Mouse (Mus musculus) kidney, postnatal 0 days (tissue): ENCODE results near the gene Kbtbd12. TPM values are rescaled to one million over a fixed set of nuclear protein-coding genes. Genes with fewer than 3 reads are reported as not detected.

ENCODE experiments used
- ATAC-seq: fragments of 200-750 bp; cut with Nextera tagmentation; replicated peaks from 2 replicates; pipeline ENCODE4 v1.8.0; 2017; ENCODE audit warnings: low read depth, moderate number of reproducible peaks, moderate TSS enrichment, moderate library complexity; ENCODE audit not compliant: low FRiP score
- DNase-seq: peaks from one replicate; pipeline ENCODE4 v3.0.0-alpha.2; 2016; ENCODE audit warnings: low spot score
- H3K27ac ChIP-seq: fragments of 300-500 bp; sonication (generic); 2 replicates; pipeline ENCODE4 v1.5.1; 2014; ENCODE audit warnings: mild to moderate bottlenecking
- H3K27me3 ChIP-seq: fragments of 300-500 bp; sonication (generic); 2 replicates; pipeline ENCODE4 v1.6.1; 2014; ENCODE audit warnings: low read length, mixed read lengths; ENCODE audit not compliant: insufficient read depth
- H3K36me3 ChIP-seq: fragments of 300-500 bp; sonication (generic); 2 replicates; pipeline ENCODE4 v1.6.1; 2014; ENCODE audit warnings: low read length, mixed read lengths; ENCODE audit not compliant: insufficient read depth
- H3K4me1 ChIP-seq: fragments of 300-500 bp; sonication (generic); replicated peaks from 2 replicates; pipeline ENCODE4 v1.6.1; 2014; ENCODE audit warnings: antibody characterized with exemption, low read length, mixed read lengths; ENCODE audit not compliant: insufficient read depth
- H3K4me2 ChIP-seq: fragments of 300-500 bp; sonication (generic); 2 replicates; pipeline ENCODE4 v1.6.1; 2014; ENCODE audit warnings: mild to moderate bottlenecking, low read length, moderate library complexity, mixed read lengths
- H3K4me3 ChIP-seq: fragments of 300-500 bp; sonication (generic); replicated peaks from 2 replicates; pipeline ENCODE4 v1.5.1; 2014; ENCODE audit warnings: low read depth, low read length
- H3K9ac ChIP-seq: fragments of 300-500 bp; sonication (generic); 2 replicates; pipeline ENCODE4 v1.6.1; 2014; ENCODE audit warnings: low read depth, low read length
- H3K9me3 ChIP-seq: fragments of 300-500 bp; sonication (generic); replicated peaks from 2 replicates; pipeline ENCODE4 v1.6.1; 2016; ENCODE audit warnings: low read length, inconsistent platforms, mixed read lengths
- CTCF ChIP-seq: IDR thresholded peaks from 2 replicates; pipeline ENCODE4 v1.5.1; 2016; ENCODE audit warnings: antibody characterized with exemption, low read depth, mild to moderate bottlenecking, moderate library complexity
- WGBS: fragments of 180-500 bp; shearing (Covaris S2); extraction: QIAGEN DNeasy Blood & Tissue Kit; methylation state at CpG from one replicate; pipeline ENCODE4 v1.1.7; 2014; 5-methylcytosine and 5-hydroxymethylcytosine counted together
- polyA plus RNA-seq: library from polyadenylated mRNA; unstranded; fragments of >200 nt; fragmentation: Nextera tagmentation; extraction: Ambion mirVana; gene quantifications from 2 replicates; pipeline ENCODE4 v1.2.1, GENCODE M21; 2015

Kbtbd12 gene
- polyA plus RNA-seq, 1 experiment from 2014 or later = not detected

DNA sequence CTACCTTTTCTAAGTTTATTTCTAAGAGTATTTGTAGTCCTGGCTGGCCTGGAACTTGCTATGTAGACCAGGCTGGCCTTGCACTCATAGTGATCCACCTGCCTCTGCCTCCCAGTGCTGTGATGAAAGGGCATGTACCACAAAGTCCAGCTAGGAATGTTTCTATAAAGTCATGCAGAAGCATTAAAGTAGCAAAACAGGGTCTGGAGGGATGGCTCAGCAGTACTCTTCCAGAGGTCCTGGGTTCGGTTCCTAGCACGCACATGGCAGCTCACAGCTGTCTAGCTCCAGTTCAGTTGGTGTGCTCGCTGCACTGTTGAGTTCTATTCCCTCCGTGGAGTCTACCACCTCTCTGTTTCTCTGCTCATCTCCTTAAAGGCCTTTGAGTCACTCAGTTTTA lies 77.6 kb downstream of the Kbtbd12 start:
- no peaks in the 10 kb centered on the region for H3K36me3 ChIP-seq
- WGBS = 89% methylated on average over 4 of the region's 4 CpGs
- no peaks in the 10 kb centered on the region for H3K27me3 ChIP-seq
- no peak for ATAC-seq
- H3K4me1 ChIP-seq = no peaks in the 10 kb centered on the region
- DNase-seq = no peak
- H3K9me3 ChIP-seq = no peaks in the 10 kb centered on the region
- no peak overlapping the region for H3K4me2 ChIP-seq
- no peak overlapping the region for H3K9ac ChIP-seq
- no peak overlapping the region for H3K27ac ChIP-seq
- TF ChIP-seq CTCF = no peak
- H3K4me3 ChIP-seq = no peak overlapping the region

DNA sequence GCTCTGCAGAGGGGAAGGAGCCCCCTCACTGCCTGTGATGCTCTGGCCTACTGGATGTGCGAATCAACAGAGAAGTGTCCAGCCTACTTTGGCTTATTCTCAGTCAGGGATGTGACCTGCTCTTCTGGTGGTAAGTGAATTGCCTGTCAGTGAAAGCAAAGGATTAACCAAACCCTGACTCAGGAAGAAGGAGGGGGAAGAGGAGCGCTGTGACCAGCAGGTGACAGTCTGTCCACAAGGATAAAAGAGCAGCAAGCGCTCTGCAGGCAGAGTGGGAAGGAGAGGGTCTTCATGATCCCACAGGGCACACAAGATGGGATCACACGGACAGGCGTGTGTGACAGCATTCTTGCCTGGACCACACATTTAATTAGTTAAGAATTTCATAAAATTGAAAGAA lies 78.1 kb downstream of the Kbtbd12 start:
- H3K27ac ChIP-seq = no peak overlapping the region
- no peak overlapping the region for H3K4me3 ChIP-seq
- no peaks in the 10 kb centered on the region for H3K9me3 ChIP-seq
- H3K9ac ChIP-seq = no peak overlapping the region
- no peaks in the 10 kb centered on the region for H3K36me3 ChIP-seq
- WGBS = 47% methylated on average over 5 of the region's 5 CpGs
- ATAC-seq (no peak), DNase-seq (peak; percentile 25)
- no peaks in the 10 kb centered on the region for H3K4me1 ChIP-seq
- peak; percentile 55 for TF ChIP-seq CTCF
- H3K4me2 ChIP-seq = no peak overlapping the region
- no peaks in the 10 kb centered on the region for H3K27me3 ChIP-seq

- ATAC-seq = no peak
- no peak overlapping the region for H3K27ac ChIP-seq
- no peak overlapping the region for H3K4me3 ChIP-seq
- WGBS = 69% methylated on average over 1 of the region's 1 CpGs
- no peak overlapping the region for H3K4me2 ChIP-seq
- H3K36me3 ChIP-seq = no peaks in the 10 kb centered on the region
- H3K9ac ChIP-seq = no peak overlapping the region
- no peaks in the 10 kb centered on the region for H3K27me3 ChIP-seq
- H3K4me1 ChIP-seq = no peaks in the 10 kb centered on the region
- no peaks in the 10 kb centered on the region for H3K9me3 ChIP-seq
- peak; percentile 16 for DNase-seq
- peak; percentile 24; the same call in 1 of the 2 replicates for TF ChIP-seq CTCF
Measured at GRCm38 (mm10) chr6:88558076-88558475, 79.7 kb downstream of the Kbtbd12 start.

- no peaks in the 10 kb centered on the region for H3K36me3 ChIP-seq
- TF ChIP-seq CTCF = no peak
- H3K27me3 ChIP-seq = no peaks in the 10 kb centered on the region
- H3K9ac ChIP-seq = no peak overlapping the region
- H3K27ac ChIP-seq = no peak overlapping the region
- 19% methylated on average over 4 of the region's 4 CpGs for WGBS
- ATAC-seq (no peak), DNase-seq (no peak)
- no peaks in the 10 kb centered on the region for H3K4me1 ChIP-seq
- H3K4me3 ChIP-seq = no peak overlapping the region
- H3K9me3 ChIP-seq = no peaks in the 10 kb centered on the region
- H3K4me2 ChIP-seq = no peak overlapping the region
Measured at GRCm38 (mm10) chr6:88557548-88557947, 80.2 kb downstream of the Kbtbd12 start.

- DNase-seq (no peak), ATAC-seq (no peak)
Measured at GRCm38 (mm10) chr6:88549916-88550315, 87.8 kb downstream of the Kbtbd12 start.

DNA sequence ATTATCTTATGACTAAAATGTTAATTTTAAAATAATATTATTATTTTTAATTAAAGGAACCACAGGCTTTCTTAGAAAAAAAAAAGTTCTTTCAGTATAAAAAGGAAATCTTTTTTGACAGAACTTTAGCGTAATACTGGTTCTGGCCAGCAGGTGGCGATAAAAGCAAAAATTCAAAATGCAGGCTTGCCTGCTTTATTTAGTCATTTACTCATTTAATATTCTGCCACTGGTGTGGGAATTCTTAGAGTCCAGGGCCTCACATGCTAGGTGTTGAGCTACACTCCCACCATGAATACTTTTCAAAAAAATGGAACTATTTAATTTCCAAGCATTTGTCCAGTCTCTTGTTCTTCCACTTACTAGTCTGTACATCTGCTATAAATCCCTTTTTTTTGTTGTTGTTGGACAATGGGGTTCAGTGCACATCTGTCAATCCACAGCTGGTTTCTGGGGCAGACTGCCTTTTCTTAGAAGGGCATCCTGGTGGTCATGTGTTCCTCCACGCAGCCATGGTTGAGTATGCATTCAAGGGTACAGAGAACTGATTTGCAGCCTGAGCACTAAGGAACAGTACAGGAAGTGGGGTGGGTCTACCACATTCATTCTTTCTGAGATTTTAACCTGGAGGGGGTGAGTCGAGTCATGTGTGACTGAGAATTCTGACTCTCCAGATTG lies 88.5 kb downstream of the Kbtbd12 start:
- Histone ChIP-seq H3K4me2 (no peak overlapping the region), H3K27ac (no peak overlapping the region), H3K9ac (no peak overlapping the region), H3K4me3 (no peak overlapping the region), H3K4me1 (no peaks in the 10 kb centered on the region), H3K36me3 (no peaks in the 10 kb centered on the region), H3K27me3 (peaks cover 13% of the 10 kb centered on the region; the same call in 1 of the 2 replicates), H3K9me3 (no peaks in the 10 kb centered on the region)
- no peak for ATAC-seq
- 34% methylated on average over 4 of the region's 4 CpGs for WGBS
- DNase-seq = peak; percentile 56
- peak; percentile 77 for TF ChIP-seq CTCF

More at GRCm38 (mm10) chr6:88549916-88550315, 87.8 kb downstream of the Kbtbd12 start:
- 77% methylated on average over 2 of the region's 2 CpGs for WGBS
- H3K4me3 ChIP-seq = no peak overlapping the region
- H3K36me3 ChIP-seq = no peaks in the 10 kb centered on the region
- H3K4me1 ChIP-seq = no peaks in the 10 kb centered on the region
- no peak for TF ChIP-seq CTCF
- H3K9me3 ChIP-seq = no peaks in the 10 kb centered on the region
- H3K4me2 ChIP-seq = no peak overlapping the region
- no peak overlapping the region for H3K27ac ChIP-seq
- no peak overlapping the region for H3K9ac ChIP-seq
- H3K27me3 ChIP-seq = peaks cover 10% of the 10 kb centered on the region; the same call in 1 of the 2 replicates
